Comparison of ENCODE assay signal across 8 mouse cellular contexts in genomic region chr15:85667381-85667791, GRCm38 (mm10).
DNase-seq lines count a peak whose midpoint lies in the region; ATAC-seq and TF ChIP-seq lines count a peak whose summit lies in the region.

No protein-coding gene starts in this region.

- no peak for ATAC-seq in hindbrain, embryonic 13.5 days (ENCODE audit: low FRiP score)
- no peak for ATAC-seq in hindbrain, embryonic 11.5 days (ENCODE audit: low FRiP score)
- no peak for ATAC-seq in intestine, postnatal 0 days
- ATAC-seq in stomach, postnatal 0 days (ENCODE audit: low FRiP score, low TSS enrichment), result no peak

- peaks cover 63% of the 10 kb centered on the region for H3K27me3 ChIP-seq in hindbrain, embryonic 13.5 days
- peaks cover 80% of the 10 kb centered on the region for H3K27me3 ChIP-seq in hindbrain, embryonic 11.5 days (ENCODE audit: control insufficient read depth, insufficient read depth, low read length)
- H3K27me3 ChIP-seq in C2C12 (ENCODE audit: control insufficient read depth, insufficient read depth, insufficient read length), result no peaks in the 10 kb centered on the region
- peaks cover 25% of the 10 kb centered on the region for H3K27me3 ChIP-seq in intestine, postnatal 0 days (replicated peaks; ENCODE audit: control insufficient read depth, insufficient read depth, low read length)
- no peaks in the 10 kb centered on the region for H3K27me3 ChIP-seq in stomach, postnatal 0 days (ENCODE audit: control insufficient read depth, insufficient read depth, low read length)

- peaks cover 86% of the 10 kb centered on the region for H3K79me3 ChIP-seq in C2C12 (ENCODE audit: low read depth)

- peaks cover 31% of the 10 kb centered on the region for H3K4me1 ChIP-seq in hindbrain, embryonic 13.5 days (replicated peaks)
- peaks cover 5% of the 10 kb centered on the region; the same call in 1 of the 2 replicates for H3K4me1 ChIP-seq in hindbrain, embryonic 11.5 days (replicated peaks; ENCODE audit: control insufficient read depth, insufficient read depth, low read length)
- no peaks in the 10 kb centered on the region for H3K4me1 ChIP-seq in intestine, postnatal 0 days (replicated peaks; ENCODE audit: control insufficient read depth, insufficient read depth, low read length)
- no peaks in the 10 kb centered on the region; the same call in none of the 2 replicates for H3K4me1 ChIP-seq in stomach, postnatal 0 days (replicated peaks; ENCODE audit: control insufficient read depth, insufficient read depth)

- peak overlapping the region; percentile 86 for H3ac ChIP-seq in C2C12 (ENCODE audit: control insufficient read depth, insufficient read length, low read depth)

- H3K27ac ChIP-seq in hindbrain, embryonic 13.5 days, result peak overlapping the region; percentile 84
- no peak overlapping the region for H3K27ac ChIP-seq in hindbrain, embryonic 11.5 days (ENCODE audit: low read depth, low read length)
- H3K27ac ChIP-seq in intestine, postnatal 0 days (ENCODE audit: low read depth, low read length), result peak overlapping the region; percentile 30; the same call in 1 of the 2 replicates
- peak overlapping the region; percentile 79 for H3K27ac ChIP-seq in stomach, postnatal 0 days (replicated peaks)

- peak overlapping the region; percentile 43 for H3K4me2 ChIP-seq in hindbrain, embryonic 13.5 days
- H3K4me2 ChIP-seq in hindbrain, embryonic 11.5 days (replicated peaks; ENCODE audit: low read depth, low read length), result no peak overlapping the region
- peak overlapping the region; percentile 31 for H3K4me2 ChIP-seq in intestine, postnatal 0 days (replicated peaks; ENCODE audit: low read depth)
- H3K4me2 ChIP-seq in stomach, postnatal 0 days (replicated peaks; ENCODE audit: low read depth), result peak overlapping the region; percentile 47

- peaks cover 99% of the 10 kb centered on the region for H3K79me2 ChIP-seq in C2C12 (ENCODE audit: control insufficient read depth, insufficient read depth)

- no peaks in the 10 kb centered on the region for H3K36me3 ChIP-seq in hindbrain, embryonic 13.5 days
- no peaks in the 10 kb centered on the region for H3K36me3 ChIP-seq in hindbrain, embryonic 11.5 days (ENCODE audit: control insufficient read depth, insufficient read depth, low read length)
- peaks cover 10% of the 10 kb centered on the region for H3K36me3 ChIP-seq in C2C12 (ENCODE audit: control insufficient read depth, insufficient read depth)
- no peaks in the 10 kb centered on the region for H3K36me3 ChIP-seq in intestine, postnatal 0 days (ENCODE audit: control insufficient read depth, insufficient read depth)
- no peaks in the 10 kb centered on the region for H3K36me3 ChIP-seq in stomach, postnatal 0 days (ENCODE audit: control insufficient read depth, insufficient read depth, low read length)

- no peak for TF ChIP-seq POLR2A in brain, embryonic 14.5 days (IDR thresholded peaks at IDR 0.05; ENCODE audit: borderline replicate concordance, extremely low read depth, insufficient read depth, insufficient read length, poor library complexity, severe bottlenecking)

- no peaks in the 10 kb centered on the region for H3K9me3 ChIP-seq in hindbrain, embryonic 13.5 days
- no peaks in the 10 kb centered on the region for H3K9me3 ChIP-seq in hindbrain, embryonic 11.5 days (ENCODE audit: control insufficient read depth, low read length)
- no peaks in the 10 kb centered on the region for H3K9me3 ChIP-seq in intestine, postnatal 0 days (ENCODE audit: control insufficient read depth)
- no peaks in the 10 kb centered on the region for H3K9me3 ChIP-seq in stomach, postnatal 0 days (ENCODE audit: control insufficient read depth, low read length)

- TF ChIP-seq CTCF in C2C12 (IDR thresholded peaks at IDR 0.05; ENCODE audit: control insufficient read depth, insufficient read depth, insufficient read length), result no peak
- TF ChIP-seq CTCF in brain, embryonic 14.5 days (IDR thresholded peaks at IDR 0.05; ENCODE audit: borderline replicate concordance, extremely low read depth, insufficient read depth, insufficient read length), result no peak
- no peak for TF ChIP-seq CTCF in intestine, postnatal 0 days (IDR thresholded peaks at IDR 0.05; ENCODE audit: low read depth)
- TF ChIP-seq CTCF in stomach, postnatal 0 days (IDR thresholded peaks at IDR 0.05; ENCODE audit: low read depth), result no peak

- H3K4me3 ChIP-seq in hindbrain, embryonic 13.5 days, result peak overlapping the region; percentile 8; the same call in 1 of the 2 replicates
- no peak overlapping the region for H3K4me3 ChIP-seq in hindbrain, embryonic 11.5 days (ENCODE audit: low read depth, low read length)
- H3K4me3 ChIP-seq in C2C12 (ENCODE audit: insufficient read depth, poor library complexity, severe bottlenecking), result peak overlapping the region; percentile 34
- 0 out of 2 replicates have a peak overlapping the region, but pooled peaks have one; percentile 0 for H3K4me3 ChIP-seq in intestine, postnatal 0 days (ENCODE audit: low read depth, low read length)
- peak overlapping the region; percentile 17; the same call in 1 of the 2 replicates for H3K4me3 ChIP-seq in stomach, postnatal 0 days (ENCODE audit: low read depth, low read length)

- no peak for DNase-seq in hindbrain, embryonic 11.5 days (ENCODE audit: low spot score)
- DNase-seq in brain, embryonic 14.5 days (ENCODE audit: low read depth), result peak; percentile 87
- no peak for DNase-seq in stomach, postnatal 0 days (ENCODE audit: low spot score)
- DNase-seq in ovary, postnatal 10 days (ENCODE audit: low spot score), result no peak
- no peak for DNase-seq in layer of hippocampus, adult 18-20 months (ENCODE audit: low spot score in 2 of 2)

- WGBS in hindbrain, embryonic 13.5 days, result 37% methylated on average over 12 of the region's 12 CpGs
- 58% methylated on average over 12 of the region's 12 CpGs for WGBS in hindbrain, embryonic 11.5 days
- 46% methylated on average over 12 of the region's 12 CpGs for WGBS in intestine, postnatal 0 days
- 40% methylated on average over 12 of the region's 12 CpGs for WGBS in stomach, postnatal 0 days

- TF ChIP-seq EP300 in stomach, postnatal 0 days (optimal IDR thresholded peaks at IDR 0.05), result no peak

- peak overlapping the region; percentile 61 for H3K9ac ChIP-seq in hindbrain, embryonic 13.5 days
- no peak overlapping the region for H3K9ac ChIP-seq in hindbrain, embryonic 11.5 days (ENCODE audit: low read depth, low read length)
- H3K9ac ChIP-seq in intestine, postnatal 0 days (ENCODE audit: low read depth, low read length), result 0 out of 2 replicates have a peak overlapping the region, but pooled peaks have one; percentile 0
- peak overlapping the region; percentile 63 for H3K9ac ChIP-seq in stomach, postnatal 0 days (ENCODE audit: low read length)

TF ChIP-seq in C2C12, 6 proteins besides CTCF, POLR2A, EP300 and RAD21:
- no peak for TF ChIP-seq USF1 (IDR thresholded peaks at IDR 0.05; ENCODE audit: low read depth)
- TF ChIP-seq MAX (IDR thresholded peaks at IDR 0.05), result no peak
